Mouse (Mus musculus) ES-E14 (cell line): ENCODE measurements at regions not wholly inside any gene's neighbourhood (a gene's known extent, or its start where the extent isn't known, plus 50 kb on each side); places are given as distances from the start of the nearest gene placed in this dataset.

Experiments
- DNase-seq: peaks from one replicate; pipeline ENCODE4 v3.0.0-alpha.2; 2013; ENCODE audit warnings: low read depth, low spot score
- H3K27ac ChIP-seq: 2 replicates; pipeline ENCODE4 v1.5.1; 2012; ENCODE audit warnings: low read depth, mild to moderate bottlenecking, low read length, moderate library complexity, mixed read lengths; ENCODE audit not compliant: poor library complexity, insufficient read depth, severe bottlenecking
- H3K36me3 ChIP-seq: 2 replicates; pipeline ENCODE4 v1.6.1; 2012; ENCODE audit warnings: mild to moderate bottlenecking, low read length, moderate library complexity, mixed read lengths; ENCODE audit not compliant: control insufficient read depth, poor library complexity, insufficient read depth, severe bottlenecking
- H3K4me1 ChIP-seq, 2 experiments: fragments of 150-350 bp in 1 of 2; sonication (generic) in 1 of 2; 2 replicates each; pipeline ENCODE4 v1.6.1; 2012; ENCODE audit warnings: low read length in 2 of 2, mild to moderate bottlenecking in 1 of 2, mixed read lengths in 1 of 2; ENCODE audit not compliant: control insufficient read depth in 2 of 2, insufficient read depth in 2 of 2, poor library complexity in 1 of 2
- H3K4me3 ChIP-seq, 2 experiments: fragments of 150-350 bp in 1 of 2; sonication (generic) in 1 of 2; 2 replicates each; pipeline ENCODE4 v1.5.1; 2012; ENCODE audit warnings: low read length in 2 of 2, low read depth in 1 of 2, mild to moderate bottlenecking in 1 of 2, mixed read lengths in 1 of 2; ENCODE audit not compliant: insufficient read depth in 1 of 2, poor library complexity in 1 of 2, severe bottlenecking in 1 of 2
- H3K9ac ChIP-seq: 2 replicates; pipeline ENCODE4 v1.6.1; 2012; ENCODE audit warnings: low read depth, mild to moderate bottlenecking, low read length, mixed read lengths; ENCODE audit not compliant: poor library complexity, insufficient read depth, severe bottlenecking
- H3K9me3 ChIP-seq: fragments of 150-350 bp; sonication (generic); 2 replicates; pipeline ENCODE4 v1.6.1; 2012; ENCODE audit warnings: low read depth, mild to moderate bottlenecking, low read length; ENCODE audit not compliant: control insufficient read depth, insufficient read depth
- CHD2 ChIP-seq: IDR thresholded peaks from 2 replicates; pipeline ENCODE4 v1.6.1; 2014; ENCODE audit warnings: mild to moderate bottlenecking, low read depth, low read length, inconsistent platforms
- HCFC1 ChIP-seq: IDR thresholded peaks from 2 replicates; pipeline ENCODE4 v1.6.1; 2012; ENCODE audit warnings: low read length, inconsistent platforms, borderline replicate concordance; ENCODE audit not compliant: insufficient read depth
- MAFK ChIP-seq: IDR thresholded peaks from 2 replicates; pipeline ENCODE4 v1.6.1; 2014; ENCODE audit warnings: mild to moderate bottlenecking, low read depth, low read length, inconsistent platforms; ENCODE audit not compliant: insufficient read depth
- ZC3H11A ChIP-seq: IDR thresholded peaks from 2 replicates; pipeline ENCODE4 v1.6.1; 2012; ENCODE audit warnings: low read depth, mild to moderate bottlenecking, inconsistent platforms, low read length, borderline replicate concordance
- ZNF384 ChIP-seq: IDR thresholded peaks from 2 replicates; pipeline ENCODE4 v1.6.1; 2012; ENCODE audit warnings: low read depth, low read length, inconsistent platforms
- in situ Hi-C, 2 experiments: fragments of 600-800 bp; cut with MboI; formaldehyde crosslinking; loops; one replicate each; pipeline ENCODE4 v1.15.1; 2025; ENCODE audit warnings: low sequenced_read_pairs in 2 of 2, inconsistent platforms in 1 of 2; ENCODE audit not compliant: unreplicated experiment in 2 of 2

GRCm38 (mm10) chr14:114841552-114841951 is 250.5 kb upstream of the Gpc5 start:
- Histone ChIP-seq H3K27ac (no peak overlapping the region), H3K4me3 (no peak overlapping the region), H3K9me3 (no peaks in the 10 kb centered on the region), H3K9ac (no peak overlapping the region), H3K36me3 (no peaks in the 10 kb centered on the region), H3K4me1 (no peaks in the 10 kb centered on the region)
- in situ Hi-C loops = no loop called here
- no peak for TF ChIP-seq MAFK
- no peak for TF ChIP-seq ZC3H11A
- no peak for TF ChIP-seq HCFC1
- TF ChIP-seq CHD2 = no peak
- no peak for TF ChIP-seq ZNF384
- DNase-seq = no peak

GRCm38 (mm10) chr14:114842327-114842726 is 249.7 kb upstream of the Gpc5 start:
- Histone ChIP-seq H3K9me3 (no peaks in the 10 kb centered on the region), H3K4me3 (no peak overlapping the region), H3K9ac (no peak overlapping the region), H3K36me3 (no peaks in the 10 kb centered on the region), H3K4me1 (no peaks in the 10 kb centered on the region), H3K27ac (no peak overlapping the region)
- in situ Hi-C loops = no loop called here
- DNase-seq = no peak
- TF ChIP-seq CHD2 = no peak
- no peak for TF ChIP-seq ZNF384
- TF ChIP-seq ZC3H11A = no peak
- TF ChIP-seq MAFK = no peak
- TF ChIP-seq HCFC1 = no peak

- no peak for TF ChIP-seq ZC3H11A
- no peak for TF ChIP-seq ZNF384
- TF ChIP-seq HCFC1 = no peak
- no peak for TF ChIP-seq MAFK
- H3K4me3 ChIP-seq = no peak overlapping the region
- H3K9me3 ChIP-seq = no peaks in the 10 kb centered on the region
- no peak for DNase-seq
- in situ Hi-C loops = no loop called here
- no peak overlapping the region for H3K27ac ChIP-seq
- no peak overlapping the region for H3K9ac ChIP-seq
- H3K4me1 ChIP-seq = no peaks in the 10 kb centered on the region
- H3K36me3 ChIP-seq = no peaks in the 10 kb centered on the region
Observed at GRCm38 (mm10) chr14:114843105-114843743, 248.8 kb upstream of the Gpc5 start.

- no peak overlapping the region for H3K9ac ChIP-seq
- H3K27ac ChIP-seq = no peak overlapping the region
- H3K4me1 ChIP-seq = no peaks in the 10 kb centered on the region
- in situ Hi-C loops = no loop called here
- no peaks in the 10 kb centered on the region for H3K36me3 ChIP-seq
- no peak overlapping the region for H3K4me3 ChIP-seq
- H3K9me3 ChIP-seq = no peaks in the 10 kb centered on the region
- DNase-seq = peak; percentile 13
- TF ChIP-seq HCFC1 (no peak), CHD2 (no peak), MAFK (no peak), ZNF384 (no peak), ZC3H11A (no peak)
Observed at GRCm38 (mm10) chr14:114854324-114855054, 237.5 kb upstream of the Gpc5 start.
